Mouse (Mus musculus): ENCODE data around the gene Srgn. TPM values are rescaled to one million over a fixed set of nuclear protein-coding genes. Genes with fewer than 3 reads are reported as not detected.
A peak's percentile ranks its signal among the peaks of the same experiment; 100 is the strongest.
"Not testable (repeated sequence)": the region's sequence is repeated elsewhere in the genome, so short reads cannot be mapped to it uniquely, and the experiment has no call there.

Srgn gene
- total RNA-seq, 2 experiments from 2014 or later, result 23.9 to 38.9 TPM

DNA sequence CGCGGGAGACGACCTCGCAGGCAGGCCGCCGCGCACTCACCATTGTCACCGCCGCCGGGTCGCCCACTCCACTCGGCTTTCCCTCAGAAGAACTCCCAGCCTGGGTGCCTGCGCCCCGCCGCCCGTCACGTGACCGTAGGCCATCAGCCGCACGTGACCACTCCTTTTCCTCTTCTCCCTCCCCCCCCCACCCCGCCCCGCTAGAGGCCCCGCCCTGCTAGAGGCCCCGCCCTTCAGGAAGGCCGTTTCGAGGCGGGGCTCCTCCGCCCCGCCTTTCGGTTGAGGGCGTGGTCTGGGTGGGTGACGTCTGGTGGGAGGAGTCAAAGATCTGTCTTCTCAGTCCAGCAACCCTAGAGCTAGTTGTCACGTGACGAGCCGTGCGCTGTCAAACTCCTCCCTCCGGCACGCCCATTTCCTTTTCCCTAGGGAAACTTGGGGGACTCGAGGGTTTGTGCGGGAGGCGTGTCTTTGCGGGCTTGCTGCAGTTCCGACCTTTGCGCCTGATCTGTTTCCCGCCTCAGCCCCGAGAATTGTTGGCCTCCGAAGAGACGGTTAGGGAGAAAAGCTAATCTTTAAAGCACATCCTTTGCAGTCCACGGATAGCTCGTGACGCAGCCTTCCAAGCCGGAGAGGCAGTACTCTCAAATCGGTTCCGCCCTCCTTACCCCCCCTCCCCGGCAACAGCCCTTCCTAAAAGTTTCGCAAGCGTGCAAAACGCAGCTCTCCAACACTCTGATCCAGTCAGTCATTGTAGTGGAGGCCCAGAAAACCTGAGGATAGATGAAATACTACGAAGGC is 40.4 kb downstream of the Srgn start, which contains the start of gene Vps26a:
TSS of gene Vps26a (minus strand) at position 188 of the 798 bp plus-strand sequence.
- DNase-seq (ENCODE audit: low spot score in 2 of 2), result peak; percentile 93 to 97

DNA sequence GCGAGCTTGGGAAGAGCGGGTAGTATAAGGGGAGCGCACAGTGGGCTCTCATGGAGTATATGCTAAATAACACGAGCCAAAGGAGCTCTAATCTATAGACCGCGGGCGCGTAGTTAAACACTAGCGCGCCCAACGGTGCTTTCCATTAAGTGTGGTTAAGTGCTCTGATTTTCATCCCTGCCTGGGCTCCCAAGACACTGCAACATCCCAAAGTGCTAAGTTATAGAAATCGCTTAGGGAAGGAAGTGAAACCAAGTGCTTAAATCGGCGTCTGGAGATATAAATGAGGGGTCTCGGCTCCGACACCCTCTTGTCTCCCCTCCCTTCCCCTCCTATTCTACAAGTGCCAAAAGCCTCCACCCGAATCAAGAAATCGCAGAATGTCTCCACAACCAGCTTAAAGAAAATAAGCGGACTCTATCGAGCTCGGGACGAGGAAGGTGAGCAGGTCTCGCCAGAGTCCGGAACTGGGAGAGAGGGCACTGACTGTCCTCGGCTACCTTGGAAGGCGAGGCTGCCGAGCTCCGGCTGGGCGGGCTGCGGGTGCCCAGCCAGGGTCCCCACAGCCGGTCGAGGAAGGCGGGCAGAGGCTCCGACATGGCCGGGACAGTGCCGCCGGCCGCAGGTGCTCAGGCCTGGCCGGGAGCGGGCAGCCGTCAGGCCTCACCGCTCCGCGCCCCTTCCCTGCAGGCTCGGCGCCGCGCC is 41.2 kb downstream of the Srgn start:
- no peak for DNase-seq (ENCODE audit: low spot score in 2 of 2)

DNA sequence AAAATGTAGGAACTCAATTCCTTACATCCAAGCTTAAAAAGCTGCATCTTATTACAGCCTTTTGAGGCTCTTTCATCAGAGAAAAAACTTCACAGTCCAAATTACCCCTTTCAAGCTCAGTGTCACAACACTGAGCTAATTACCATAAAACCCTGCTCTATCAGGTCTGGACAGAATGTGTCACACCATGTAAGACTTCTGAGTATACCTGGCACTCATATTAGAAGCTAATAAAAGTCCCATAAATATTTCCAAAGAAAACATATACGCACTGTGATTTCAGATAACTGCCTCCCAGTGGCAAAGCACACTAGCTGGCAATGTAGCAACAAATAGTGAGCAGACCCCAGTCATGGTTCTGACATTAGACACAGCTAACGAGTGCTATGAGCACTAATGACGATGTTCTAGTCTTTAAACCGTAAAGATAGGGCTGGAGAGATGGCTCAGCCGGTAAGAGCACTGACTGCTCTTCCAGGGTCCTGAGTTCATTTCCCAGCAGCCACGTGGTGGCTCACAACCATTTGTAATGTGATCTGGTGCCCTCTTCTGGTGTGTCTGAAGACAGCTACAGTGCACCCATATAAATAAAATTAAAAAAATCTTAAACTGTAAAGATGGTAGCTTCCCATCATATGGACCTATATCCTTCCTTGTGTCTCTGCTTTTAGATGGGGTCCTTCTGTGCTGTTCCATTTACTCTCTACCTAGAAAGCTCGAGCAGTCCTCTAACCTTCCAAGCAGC is 46.0 kb downstream of the Srgn start:
- DNase-seq (ENCODE audit: low spot score in 2 of 2), result no peak

DNA sequence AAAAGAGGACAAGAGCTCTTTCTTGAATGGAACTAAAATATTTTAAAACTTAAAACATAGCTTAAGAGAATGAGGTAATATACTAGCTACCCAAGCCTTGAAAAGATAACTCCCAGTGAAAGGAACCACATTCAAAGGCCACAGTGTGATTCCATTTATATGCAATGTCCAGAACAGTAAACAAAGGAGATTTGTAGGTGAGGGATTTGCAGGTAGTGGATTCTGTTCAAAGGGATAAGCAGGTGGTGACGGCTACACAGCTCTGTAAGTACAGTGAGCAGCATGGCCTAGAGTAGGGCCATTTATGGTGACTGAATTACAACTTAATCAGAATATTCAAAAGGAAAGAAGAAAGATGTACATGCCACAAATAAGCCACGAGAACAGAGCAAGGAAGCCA is 50.3 kb downstream of the Srgn start:
- DNase-seq (ENCODE audit: low spot score in 2 of 2), result no peak

DNA sequence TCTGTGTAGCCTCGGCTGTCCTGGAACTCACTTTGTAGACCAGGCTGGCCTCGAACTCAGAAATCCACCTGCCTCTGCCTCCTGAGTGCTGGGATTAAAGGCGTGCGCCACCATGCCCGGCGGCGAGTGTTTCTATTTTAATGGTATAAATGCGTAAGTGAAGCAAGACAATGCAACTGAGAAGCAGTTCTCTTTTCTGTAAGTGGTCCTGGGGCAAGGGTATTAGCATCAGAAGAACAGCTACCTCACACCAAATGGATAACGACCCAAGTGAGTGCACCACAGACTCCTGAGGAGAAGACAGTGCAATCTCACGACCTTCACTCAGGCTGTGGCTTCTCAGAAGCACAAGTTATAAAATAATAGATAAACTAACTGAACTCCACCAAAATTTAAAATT is 52.3 kb downstream of the Srgn start:
- no peak for DNase-seq (ENCODE audit: low spot score in 2 of 2)

DNA sequence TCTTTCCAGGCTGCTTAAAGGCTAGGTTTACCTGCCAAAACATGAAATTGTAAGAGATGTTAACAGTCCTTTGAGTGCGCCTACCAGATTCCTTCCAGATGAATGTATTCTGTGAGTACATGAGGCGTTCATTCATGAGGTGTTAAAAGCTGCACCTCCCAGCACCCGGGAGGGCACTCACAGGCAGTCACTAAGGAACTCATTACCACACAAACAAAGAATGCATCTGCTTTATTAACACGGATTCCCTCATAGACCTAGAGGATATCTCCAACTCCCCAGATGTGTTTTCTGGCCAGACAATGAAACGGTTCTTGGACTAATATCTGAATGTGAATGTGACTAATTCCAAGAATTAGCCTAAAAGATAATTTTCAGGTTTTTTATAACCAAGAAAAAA is 56.1 kb downstream of the Srgn start:
- DNase-seq (ENCODE audit: low spot score in 2 of 2), result no peak

DNA sequence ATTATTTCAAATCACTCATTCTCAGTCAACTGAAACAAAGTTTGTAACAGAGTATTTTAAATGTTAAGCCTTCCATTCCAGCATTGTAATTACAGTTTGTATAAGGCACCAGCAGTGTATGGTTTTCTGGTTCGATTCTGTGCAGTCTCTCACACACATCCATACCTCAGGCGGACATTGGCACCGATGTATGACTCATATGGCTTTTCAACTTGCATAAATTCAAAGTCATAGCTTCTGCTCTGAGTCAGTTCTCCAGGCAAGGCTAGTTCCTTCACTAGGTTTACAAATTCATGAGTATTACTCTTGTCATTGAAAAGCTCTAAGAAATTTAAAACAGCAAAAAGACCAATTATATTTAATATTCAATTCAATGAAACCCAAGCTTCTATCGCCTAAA is 57.5 kb downstream of the Srgn start:
- DNase-seq (ENCODE audit: low spot score in 2 of 2), result no peak

DNA sequence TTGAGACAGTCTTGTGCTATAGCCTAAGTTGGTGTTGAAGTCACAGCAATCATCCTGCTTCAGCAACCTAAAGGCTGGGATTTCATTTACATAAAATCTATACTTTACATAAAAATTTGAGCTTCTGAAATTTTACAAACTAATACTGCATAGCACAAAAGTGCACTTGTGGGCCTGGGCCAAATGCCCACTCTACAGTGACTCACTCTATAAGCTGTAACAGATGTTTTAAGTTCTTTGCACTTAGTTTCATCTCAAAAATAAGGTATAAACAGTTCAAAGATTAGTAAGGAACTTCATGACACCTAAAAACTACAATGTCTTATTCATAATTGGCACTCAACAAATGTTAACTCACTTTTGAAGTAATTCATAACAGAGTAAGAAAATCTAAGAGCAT is 65.9 kb downstream of the Srgn start:
- no peak for DNase-seq (ENCODE audit: low spot score in 2 of 2)

DNA sequence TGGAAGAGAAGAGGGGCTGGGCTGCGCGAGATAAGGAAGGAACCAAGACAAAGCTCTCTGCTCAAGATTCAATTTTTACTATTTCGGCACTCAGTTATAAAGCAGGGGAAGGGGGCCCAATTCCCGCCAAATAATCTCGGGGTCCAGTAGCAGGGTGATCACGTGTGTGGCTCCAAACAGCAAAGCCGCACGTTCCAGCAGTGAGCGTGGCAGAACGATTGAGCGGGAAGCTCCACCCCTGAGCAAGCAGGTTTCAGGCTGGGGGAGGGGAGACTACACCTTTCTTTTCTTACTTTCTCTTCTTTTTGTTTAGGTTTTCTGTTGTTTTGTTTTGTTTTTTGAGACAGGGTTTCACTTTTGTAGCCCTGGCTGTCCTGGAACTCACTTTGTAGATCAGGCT is 75.2 kb downstream of the Srgn start:
- not testable (repeated sequence) for DNase-seq (ENCODE audit: low spot score in 2 of 2)

DNA sequence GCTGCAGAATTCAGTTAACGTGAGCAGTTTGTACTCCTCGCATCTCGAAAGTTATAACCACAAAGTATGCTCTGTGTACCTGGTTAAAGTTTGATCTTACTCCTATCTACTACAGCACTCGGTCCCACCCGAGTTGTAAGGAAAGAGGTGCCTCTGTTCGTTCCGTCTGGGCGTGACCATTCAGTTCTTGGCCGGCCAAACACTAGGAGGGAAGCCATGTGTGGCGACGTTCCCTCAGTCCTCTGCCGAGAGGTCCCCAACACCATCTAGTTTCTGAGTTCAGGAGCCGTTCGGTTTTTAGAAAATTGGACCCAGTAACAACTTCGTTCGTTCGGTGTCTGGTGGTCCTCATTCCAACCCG is 77.0 kb downstream of the Srgn start:
- DNase-seq (ENCODE audit: low spot score in 2 of 2), result no peak

DNA sequence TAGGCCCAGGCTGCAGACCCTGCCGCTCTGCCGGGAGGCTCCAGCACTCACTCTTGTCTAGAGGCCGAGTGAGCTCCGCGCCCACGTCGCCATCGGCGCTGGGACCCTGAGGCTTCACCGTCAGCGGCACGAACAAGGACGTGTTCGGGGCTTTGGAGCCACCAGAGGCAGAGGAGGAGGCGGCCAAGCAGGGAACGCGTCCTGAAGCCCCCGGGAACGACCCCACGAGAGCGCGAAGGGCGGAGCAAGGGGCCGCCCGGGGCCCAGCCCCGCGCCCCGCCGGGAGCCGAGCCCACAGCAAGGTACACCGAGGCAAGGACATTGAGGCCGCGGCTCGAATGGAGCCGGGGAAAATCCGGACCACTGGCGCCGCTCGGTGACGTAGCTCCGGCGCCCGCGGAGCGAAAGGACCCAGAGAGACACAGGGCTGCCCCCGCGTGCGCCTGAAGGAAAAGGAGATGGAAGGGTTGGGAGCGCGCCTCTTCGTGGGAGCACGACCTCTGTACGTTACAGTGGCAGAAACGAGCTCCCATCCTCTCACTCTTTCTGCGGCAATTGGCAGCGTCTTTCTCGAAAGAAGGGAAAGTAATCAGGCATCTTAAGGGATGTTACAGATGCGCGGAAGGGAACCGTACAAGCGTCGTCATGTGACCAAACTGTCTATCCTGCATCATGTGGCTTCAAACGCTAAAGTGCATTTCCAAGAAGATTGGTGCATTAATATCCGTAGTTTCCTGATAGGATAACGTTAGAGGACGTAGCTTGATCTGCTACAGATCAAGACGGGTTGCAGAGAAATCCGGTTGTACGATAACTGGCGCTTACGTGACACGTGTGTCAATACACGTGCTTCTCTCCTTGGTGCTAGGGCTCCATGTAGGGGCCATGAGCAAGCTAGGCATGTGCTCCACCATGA is 77.6 kb downstream of the Srgn start, which contains the start of the genes 4930507D05Rik and Supv3l1:
TSS of gene 4930507D05Rik (plus strand) at position 126 of the 916 bp plus-strand sequence.
TSS of gene Supv3l1 (minus strand) at position 375 of the 916 bp plus-strand sequence.
- DNase-seq (ENCODE audit: low spot score in 2 of 2), result peak; percentile 79 to 80

Other genes starting within 250 kb of the Srgn start
- 10 to 100 TPM; 36.0 to 49.8 TPM for gene Hk1, start 147.5 kb downstream of the Srgn start, total RNA-seq (2021)
- 1 to 10 TPM in 1 of 2 experiments, not detected in 1; 1.4 TPM for gene Hkdc1, start 105.0 kb downstream of the Srgn start, total RNA-seq (2021)
- under 1 TPM; 0.48 to 0.78 TPM for gene 4930507D05Rik, start 78.0 kb downstream of the Srgn start, total RNA-seq (2021)
- 10 to 100 TPM; 31.5 to 36.5 TPM for gene Supv3l1, start 77.7 kb downstream of the Srgn start, total RNA-seq (2021)
- 10 to 100 TPM; 45.3 to 48.7 TPM for gene Vps26a, start 40.6 kb downstream of the Srgn start, total RNA-seq (2021)
- gene Kif1bp, start 51.0 kb upstream of the Srgn start, total RNA-seq (2021), result 10 to 100 TPM; 39.2 to 42.1 TPM
- 10 to 100 TPM; 57.3 to 62.6 TPM for gene Ddx21, start 74.8 kb upstream of the Srgn start, total RNA-seq (2021)
- gene Ddx50, start 123.8 kb upstream of the Srgn start, total RNA-seq (2021), result 100 to 1,000 TPM; 141 to 143 TPM
- gene Stox1, start 198.7 kb upstream of the Srgn start, total RNA-seq (2021), result 1 to 10 TPM; 1.2 to 1.9 TPM